Mouse (Mus musculus) bone marrow, adult 2 months (tissue): ENCODE data around the gene Arhgdig.

ENCODE experiments used
- CTCF ChIP-seq: fragments of 200-500 bp; IDR thresholded peaks from 2 replicates; pipeline ENCODE4 v1.5.1; 2011; ENCODE audit warnings: low read length, control low read depth; ENCODE audit not compliant: control insufficient read depth, insufficient read depth
- POLR2A ChIP-seq: fragments of 200-500 bp; IDR thresholded peaks from 2 replicates; pipeline ENCODE4 v1.6.1; 2011; ENCODE audit warnings: low read depth, mild to moderate bottlenecking, control low read depth, low read length, borderline replicate concordance; ENCODE audit not compliant: control insufficient read depth

GRCm38 (mm10) chr17:26253399-26253798 lies 45.8 kb upstream of the Arhgdig start:
- TF ChIP-seq CTCF (no peak), POLR2A (no peak)
